Mouse (Mus musculus): ENCODE data around the gene Tnfrsf1a.

DNA sequence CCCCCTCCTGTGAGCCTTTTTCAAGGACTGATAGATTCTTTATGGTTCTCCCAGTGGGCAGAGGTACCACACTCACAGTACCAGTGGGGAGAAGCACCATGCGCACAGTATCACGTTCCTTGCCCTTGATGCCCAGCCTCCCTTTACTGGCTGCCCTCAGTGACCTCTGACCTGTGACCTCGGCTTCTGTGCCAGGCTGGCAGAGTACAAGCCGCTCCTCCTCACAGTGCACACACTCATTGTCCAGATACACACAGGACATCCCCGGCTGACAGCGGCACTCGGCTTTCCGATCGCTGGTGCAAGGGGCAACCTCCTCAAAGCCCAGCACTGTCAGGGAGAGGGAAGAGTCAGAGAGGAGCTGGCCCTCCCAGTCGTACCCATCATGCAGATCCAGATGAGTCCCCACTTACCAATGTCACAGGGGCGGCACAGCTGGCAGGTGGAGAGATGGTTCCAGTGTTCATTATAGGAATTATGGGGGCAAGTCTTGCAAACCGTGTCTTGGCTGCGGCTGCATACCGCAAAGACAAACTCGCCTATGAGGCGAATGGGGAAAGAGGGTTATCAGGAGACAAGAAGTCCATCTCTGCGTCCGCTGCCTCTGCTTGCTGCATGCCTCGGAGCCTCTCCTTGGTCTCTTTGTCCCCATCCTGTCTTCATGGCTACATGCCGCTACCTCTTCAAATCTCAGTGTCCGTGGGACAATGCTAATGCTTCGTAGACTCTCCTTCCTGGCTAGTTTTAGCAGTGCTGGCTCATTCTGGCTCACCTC lies 36.4 kb upstream of the Tnfrsf1a start:
- TF ChIP-seq GATA1 (IDR thresholded peaks at IDR 0.05; ENCODE audit: low read length) (no peak), TAL1 (IDR thresholded peaks at IDR 0.05; ENCODE audit: low read length) (no peak)

Data from erythroblast, embryonic 14.5 days (primary cell).